Mouse (Mus musculus): ENCODE results near the gene Olfr1369-ps1. TPM values are rescaled to one million over a fixed set of nuclear protein-coding genes. Genes with fewer than 3 reads are reported as not detected.
A peak's percentile ranks its signal among the peaks of the same experiment; 100 is the strongest.
"Not testable (repeated sequence)": the region's sequence is repeated elsewhere in the genome, so short reads cannot be mapped to it uniquely, and the experiment has no call there.

Gene Olfr1369-ps1
- total RNA-seq (2021): not detected
- long read RNA-seq, experiment 1: 0 reads
- long read RNA-seq, experiment 2: 0 reads

GRCm38 (mm10) chr13:21111183-21111582, at the start of gene Olfr1369-ps1:
TSS of gene Olfr1369-ps1 (plus strand) at chr13:21111483.
- DNase-seq (ENCODE audit: low spot score in 2 of 2): not testable (repeated sequence)

DNA sequence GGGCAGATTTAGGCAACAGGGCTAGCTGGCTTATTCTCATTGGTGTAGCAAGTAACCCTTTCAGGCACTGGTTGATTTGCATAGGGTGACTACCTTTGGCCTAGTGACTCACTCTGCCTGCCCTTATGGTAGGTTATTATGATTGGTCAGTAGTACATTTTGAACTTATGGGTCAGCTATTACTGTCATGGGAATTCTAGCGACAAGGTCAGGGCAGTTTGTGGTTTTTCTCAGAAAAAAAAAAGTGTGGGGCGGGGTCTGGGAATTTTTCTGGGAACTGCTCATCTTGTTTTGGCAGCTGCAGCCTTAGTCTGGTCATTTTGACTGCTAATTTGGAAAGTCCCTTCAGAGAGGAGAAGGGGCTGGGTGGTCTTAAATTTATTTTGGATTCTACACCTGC, 45.3 kb upstream of the Olfr1369-ps1 start:
- DNase-seq (ENCODE audit: low spot score in 2 of 2): no peak

GRCm38 (mm10) chr13:21074847-21075246, 36.4 kb upstream of the Olfr1369-ps1 start, which contains the start of gene Olfr1370:
TSS of gene Olfr1370 (minus strand) at chr13:21074947.
- DNase-seq (ENCODE audit: low spot score in 2 of 2): no peak

DNA sequence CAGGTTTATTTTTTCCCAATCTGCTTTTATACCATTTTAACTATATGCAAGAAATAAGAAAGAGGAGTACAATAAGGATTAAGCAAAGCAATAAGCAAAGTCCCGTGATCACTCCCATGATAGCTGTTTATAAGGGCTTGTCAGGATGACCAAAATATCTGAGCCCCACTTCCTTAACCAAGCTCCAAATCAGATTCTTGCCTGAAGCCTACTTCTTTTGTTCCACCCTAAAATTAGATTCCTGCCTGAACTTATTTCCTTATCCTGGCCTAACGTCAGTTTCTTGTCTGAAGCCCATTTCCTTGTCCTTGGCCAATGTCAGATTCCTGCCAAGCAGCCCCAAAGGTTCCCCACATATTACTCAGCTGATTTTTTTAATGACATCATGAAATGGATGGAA, 28.6 kb upstream of the Olfr1369-ps1 start:
- DNase-seq (ENCODE audit: low spot score in 2 of 2): no peak

DNA sequence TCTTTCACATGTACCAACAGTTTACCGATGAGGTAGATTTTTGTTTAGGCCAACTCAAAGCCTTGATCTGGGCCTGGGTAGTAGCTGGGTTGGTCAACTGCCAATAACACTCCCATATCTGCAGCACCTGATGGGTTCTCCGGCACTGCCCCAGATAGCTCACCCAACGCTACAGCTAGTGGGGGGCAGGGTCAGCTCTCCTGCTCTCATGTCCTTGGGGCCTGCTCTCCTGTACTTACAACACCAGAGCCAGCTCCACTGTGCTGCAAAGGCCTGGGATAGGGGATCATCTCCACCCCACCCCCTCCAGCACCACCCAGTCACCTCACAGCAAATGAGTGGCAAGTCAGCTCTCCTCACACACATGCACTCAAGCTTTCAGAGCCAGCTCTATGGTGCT, 1.5 kb upstream of the Olfr1369-ps1 start:
- DNase-seq (ENCODE audit: low spot score in 2 of 2): no peak

DNA sequence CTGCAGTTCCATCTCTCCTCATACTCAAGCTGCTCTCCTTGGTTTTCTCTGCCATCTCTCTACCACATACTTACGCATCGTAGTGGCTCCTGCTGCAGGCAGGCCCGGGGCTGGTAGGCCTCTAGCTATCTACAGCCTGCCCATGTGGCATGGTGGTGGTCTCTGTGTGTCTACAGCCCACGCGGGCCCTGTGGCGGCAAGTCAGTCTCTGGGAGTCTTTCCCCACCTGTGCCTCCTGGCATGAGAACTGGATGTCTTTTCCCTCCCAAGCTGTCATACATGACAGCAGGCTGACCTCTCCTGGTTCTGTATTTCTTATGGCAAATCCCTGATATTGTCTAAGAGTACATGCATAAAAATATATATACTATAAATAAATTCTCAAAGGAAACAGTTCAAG, 842 bp upstream of the Olfr1369-ps1 start:
- no peak for DNase-seq (ENCODE audit: low spot score in 2 of 2)

DNA sequence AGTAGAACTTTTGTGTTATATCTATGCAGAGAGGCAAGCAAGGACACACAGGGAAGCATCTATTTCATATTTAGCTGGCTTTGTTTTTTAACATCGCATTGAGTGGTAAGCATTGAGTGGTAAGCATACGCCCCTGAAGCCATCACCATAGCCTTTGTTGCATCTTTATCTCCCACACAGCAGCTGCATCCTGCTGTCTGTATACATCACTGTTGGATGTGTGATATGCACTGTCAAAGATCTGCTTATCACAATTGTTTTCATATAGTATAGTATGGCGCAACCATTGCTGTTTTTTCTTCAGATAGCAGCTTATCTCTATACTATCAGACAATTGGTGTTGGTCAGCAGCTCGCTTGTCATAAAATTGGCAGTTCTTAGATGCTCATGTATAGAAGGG, 2.8 kb downstream of the Olfr1369-ps1 start:
- DNase-seq (ENCODE audit: low spot score in 2 of 2): no peak

GRCm38 (mm10) chr13:21129339-21129738, 18.1 kb downstream of the Olfr1369-ps1 start, which contains the start of gene Olfr263:
TSS of gene Olfr263 (plus strand) at chr13:21129639.
- DNase-seq (ENCODE audit: low spot score in 2 of 2): not testable (repeated sequence)

GRCm38 (mm10) chr13:21142421-21142820, 31.1 kb downstream of the Olfr1369-ps1 start:
- DNase-seq (ENCODE audit: low spot score in 2 of 2): no peak

GRCm38 (mm10) chr13:21145767-21146166, 34.5 kb downstream of the Olfr1369-ps1 start, which contains the start of gene Olfr1368:
TSS of gene Olfr1368 (minus strand) at chr13:21145867.
- no peak for DNase-seq (ENCODE audit: low spot score in 2 of 2)

GRCm38 (mm10) chr13:21155888-21156287, 44.6 kb downstream of the Olfr1369-ps1 start:
- DNase-seq (ENCODE audit: low spot score in 2 of 2): no peak

DNA sequence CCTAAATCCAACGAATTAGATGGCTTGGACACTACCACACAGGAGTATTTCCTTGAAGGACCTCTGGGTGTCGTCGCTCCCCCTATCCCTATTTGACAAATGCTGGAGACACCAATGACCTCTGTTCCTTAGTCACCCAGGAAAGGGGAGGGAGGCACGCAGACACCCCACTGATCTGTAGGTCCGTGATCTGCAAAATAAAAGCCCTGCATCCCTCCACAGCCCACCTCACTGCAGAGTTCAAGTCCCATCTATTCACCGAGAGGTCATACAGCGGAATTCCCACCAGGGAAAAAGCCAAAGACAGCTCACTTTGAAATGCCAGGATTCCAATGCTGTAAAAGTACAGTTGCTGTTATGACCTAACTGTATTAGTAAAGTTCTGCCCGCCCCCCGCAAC, 46.8 kb downstream of the Olfr1369-ps1 start:
- no peak for DNase-seq (ENCODE audit: low spot score in 2 of 2)

GRCm38 (mm10) chr13:21158785-21159474, 47.6 kb downstream of the Olfr1369-ps1 start:
- DNase-seq (ENCODE audit: low spot score in 2 of 2): peak; percentile 73 to 84

- DNase-seq (ENCODE audit: low spot score in 2 of 2): no peak
These were observed 48.2 kb downstream of the Olfr1369-ps1 start for GRCm38 (mm10) chr13:21159475-21159819.

DNA sequence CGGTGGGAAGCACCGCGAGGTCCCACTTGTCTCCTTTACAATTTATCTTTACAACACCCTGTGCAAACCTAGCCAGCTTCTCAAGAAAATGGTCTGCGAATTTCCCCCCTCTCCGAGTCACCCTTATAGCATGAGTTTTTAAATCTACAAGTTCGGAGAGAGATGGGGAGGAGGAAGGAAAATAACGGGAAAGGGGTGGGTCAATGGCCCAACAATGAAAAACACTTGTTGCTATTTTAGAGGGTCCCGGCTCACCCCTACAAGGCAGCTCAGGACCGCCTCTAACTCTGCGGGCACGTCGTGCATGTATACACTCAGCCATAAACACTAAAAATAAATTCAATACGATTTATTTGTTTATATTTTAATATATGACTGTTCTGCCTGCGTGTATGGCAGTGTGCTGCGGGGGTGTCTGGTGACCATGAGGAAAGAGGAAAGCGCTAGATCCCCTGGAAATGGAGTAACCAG, 48.8 kb downstream of the Olfr1369-ps1 start:
- DNase-seq (ENCODE audit: low spot score in 2 of 2): no peak

DNA sequence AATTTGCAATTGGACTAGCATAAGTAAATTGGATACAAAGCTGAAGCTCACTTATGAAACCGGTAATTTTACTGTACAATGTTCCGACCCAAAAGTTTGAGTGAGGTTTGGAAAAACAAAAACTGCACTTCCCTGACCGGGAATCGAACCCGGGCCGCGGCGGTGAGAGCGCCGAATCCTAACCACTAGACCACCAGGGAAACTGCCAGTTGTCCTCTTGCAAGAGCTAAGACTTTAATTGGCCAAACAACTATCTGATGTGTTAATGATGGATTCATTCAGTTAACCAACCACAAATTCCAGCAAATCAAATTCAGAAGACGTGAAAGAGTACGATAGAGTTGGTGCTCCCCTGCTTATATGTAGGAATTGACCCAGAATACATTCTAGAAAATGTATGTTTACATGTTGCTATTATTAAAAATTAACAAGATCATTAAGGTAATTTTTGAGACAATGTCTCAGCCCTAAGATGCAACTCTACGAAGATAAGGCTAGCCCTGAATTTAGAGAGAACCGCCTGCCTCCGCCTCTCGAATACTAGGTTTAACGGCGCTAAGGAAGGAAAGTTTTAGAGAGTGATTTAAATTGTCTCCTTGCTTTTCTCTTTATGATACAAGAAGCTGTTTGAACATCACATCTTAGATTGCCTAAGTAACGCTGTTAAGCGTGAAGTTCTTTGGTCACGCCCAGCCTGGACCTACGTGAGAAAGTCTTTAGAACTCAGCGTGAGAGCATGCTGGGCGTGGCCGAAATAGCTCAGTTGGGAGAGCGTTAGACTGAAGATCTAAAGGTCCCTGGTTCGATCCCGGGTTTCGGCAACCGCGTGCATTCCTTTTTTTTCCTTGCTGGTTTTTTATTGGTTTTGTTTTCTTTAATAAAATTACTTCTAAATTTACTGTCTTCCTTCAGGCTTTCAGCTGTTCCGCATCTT, 49.6 kb downstream of the Olfr1369-ps1 start:
- peak; percentile 83 to 86 for DNase-seq (ENCODE audit: low spot score in 2 of 2)

- DNase-seq (ENCODE audit: low spot score in 2 of 2): no peak
These were observed 50.3 kb downstream of the Olfr1369-ps1 start for GRCm38 (mm10) chr13:21161591-21161990.

DNA sequence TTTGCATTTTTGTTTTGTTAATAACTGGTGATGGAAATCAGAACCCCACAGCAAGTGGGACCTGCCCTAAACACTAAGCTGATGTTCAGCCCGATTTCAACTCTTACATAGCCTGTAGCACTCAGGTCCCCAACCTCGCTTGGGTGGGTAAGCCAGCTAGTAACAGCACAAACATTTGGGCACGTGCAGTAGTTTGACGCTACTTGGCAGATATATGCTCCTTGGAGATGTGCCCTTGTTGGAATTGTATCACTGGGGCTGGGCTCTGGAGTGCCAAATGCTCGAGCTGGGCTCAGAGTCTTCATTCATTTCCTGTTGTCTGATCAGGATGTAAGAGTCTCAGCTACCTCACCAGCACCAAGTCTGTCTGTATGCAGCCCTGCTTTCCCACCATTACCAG, 51.3 kb downstream of the Olfr1369-ps1 start:
- DNase-seq (ENCODE audit: low spot score in 2 of 2): no peak

- DNase-seq (ENCODE audit: low spot score in 2 of 2): peak; percentile 53 to 56
These were observed 55.9 kb downstream of the Olfr1369-ps1 start for GRCm38 (mm10) chr13:21166936-21167909.

DNA sequence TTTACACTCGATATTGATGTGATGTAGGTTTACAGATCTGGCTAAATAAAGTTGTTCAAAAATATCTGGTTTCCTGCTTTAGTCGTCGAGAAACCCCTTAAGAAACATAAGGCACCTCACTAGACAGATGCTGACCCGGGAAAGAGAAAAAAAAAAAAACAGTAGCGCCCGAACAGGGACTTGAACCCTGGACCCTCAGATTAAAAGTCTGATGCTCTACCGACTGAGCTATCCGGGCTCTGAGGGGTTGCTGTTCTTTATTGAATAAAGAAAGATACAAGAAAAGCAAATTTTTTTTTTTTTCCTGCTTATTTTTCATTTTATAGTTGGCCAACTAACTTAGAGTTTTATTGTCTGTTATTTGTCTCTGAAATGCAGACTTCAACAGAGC, 56.6 kb downstream of the Olfr1369-ps1 start:
- no peak for DNase-seq (ENCODE audit: low spot score in 2 of 2)
